Mouse (Mus musculus) heart, adult 2 months (tissue): ENCODE measurements at regions not wholly inside any gene's neighbourhood (a gene's known extent, or its start where the extent isn't known, plus 50 kb on each side); places are given as distances from the start of the nearest gene placed in this dataset.

Source experiments
- CTCF ChIP-seq: fragments of 200-600 bp; IDR thresholded peaks from 2 replicates; pipeline ENCODE4 v1.8.1; 2022; ENCODE audit warnings: antibody characterized with exemption, mild to moderate bottlenecking, moderate library complexity
- EP300 ChIP-seq: fragments of 200-500 bp; IDR thresholded peaks from 2 replicates; pipeline ENCODE4 v1.6.1; 2011; ENCODE audit warnings: low read depth, low read length, control low read depth; ENCODE audit not compliant: insufficient read depth
- POLR2A ChIP-seq: fragments of 200-500 bp; IDR thresholded peaks from 2 replicates; pipeline ENCODE4 v1.6.1; 2011; ENCODE audit warnings: mild to moderate bottlenecking, low read depth, low read length, control low read depth; ENCODE audit not compliant: insufficient read depth

DNA sequence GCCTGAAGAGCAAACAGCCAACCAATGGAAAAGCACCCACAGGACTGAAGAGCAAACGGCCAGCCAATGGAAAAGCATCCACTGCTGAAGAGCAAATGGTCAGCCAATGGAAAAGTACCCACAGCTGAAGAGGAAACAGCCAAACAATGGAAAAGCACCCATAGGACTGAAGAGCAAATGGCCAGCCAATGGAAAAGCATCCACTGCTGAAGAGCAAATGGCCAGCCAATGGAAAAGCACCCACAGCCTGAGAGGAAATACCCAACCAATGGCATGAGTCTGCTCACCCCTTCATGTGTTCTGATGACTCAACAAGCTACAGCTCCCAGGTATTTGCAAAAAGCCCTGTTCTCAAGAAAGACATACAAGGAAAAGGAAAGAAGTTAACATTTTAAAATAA, 101.4 kb upstream of the Dazl start:
- no peak for TF ChIP-seq CTCF
- no peak for TF ChIP-seq EP300
- no peak for TF ChIP-seq POLR2A
